In genomic region chr4:95160465-95160864, GRCm38 (mm10) we compare ENCODE assay signal across 8 mouse cellular contexts.
A peak's percentile ranks its signal among the peaks of the same experiment; 100 is the strongest.
DNase-seq lines count a peak whose midpoint lies in the region; ATAC-seq and TF ChIP-seq lines count a peak whose summit lies in the region.

No protein-coding gene starts in this region.

- TF ChIP-seq CTCF in heart, adult 2 months (IDR thresholded peaks at IDR 0.05), result no peak
- TF ChIP-seq CTCF in ES-Bruce4 (IDR thresholded peaks at IDR 0.05; ENCODE audit: low read depth, low read length), result no peak

- H3K27me3 ChIP-seq in heart, adult 2 months (ENCODE audit: control insufficient read depth, insufficient read depth, low read length), result no peaks in the 10 kb centered on the region
- H3K27me3 ChIP-seq in ES-Bruce4 (ENCODE audit: control insufficient read depth, insufficient read depth, low read length, poor library complexity, severe bottlenecking), result no peaks in the 10 kb centered on the region
- no peaks in the 10 kb centered on the region for H3K27me3 ChIP-seq in heart, embryonic 16.5 days (ENCODE audit: control insufficient read depth, insufficient read depth, low read length)

- peak overlapping the region; percentile 57 for H3K4me2 ChIP-seq in heart, embryonic 16.5 days (ENCODE audit: low read depth, low read length)

- H3K4me3 ChIP-seq in heart, adult 2 months, result peak overlapping the region; percentile 50
- H3K4me3 ChIP-seq in ES-Bruce4 (ENCODE audit: low read depth, low read length) (peak overlapping the region; percentile 75; the same call in 1 of the 2 replicates), macrophage (ENCODE audit: inconsistent target) (peak overlapping the region; percentile 12; the same call in 1 of the 2 replicates)
- peak overlapping the region; percentile 52 for H3K4me3 ChIP-seq in heart, embryonic 16.5 days (ENCODE audit: low read length)

- peaks cover 3% of the 10 kb centered on the region for H3K36me3 ChIP-seq in heart, adult 2 months (ENCODE audit: control insufficient read depth, insufficient read depth, low read length)
- H3K36me3 ChIP-seq in ES-Bruce4 (ENCODE audit: control insufficient read depth, insufficient read depth, low read length, poor library complexity, severe bottlenecking) (no peaks in the 10 kb centered on the region), macrophage (ENCODE audit: inconsistent target) (no peaks in the 10 kb centered on the region)
- H3K36me3 ChIP-seq in heart, embryonic 16.5 days (ENCODE audit: control insufficient read depth, insufficient read depth), result no peaks in the 10 kb centered on the region

- peaks cover 18% of the 10 kb centered on the region for H3K4me1 ChIP-seq in heart, adult 2 months (ENCODE audit: control insufficient read depth, insufficient read depth, low read length)
- H3K4me1 ChIP-seq in ES-Bruce4 (ENCODE audit: control insufficient read depth, insufficient read depth, low read length), result peaks cover 4% of the 10 kb centered on the region
- peaks cover 31% of the 10 kb centered on the region for H3K4me1 ChIP-seq in heart, embryonic 16.5 days (ENCODE audit: control insufficient read depth, insufficient read depth, low read length)

- 52% methylated on average over 3 of the region's 3 CpGs for WGBS in heart, adult 2 months
- WGBS in heart, embryonic 16.5 days, result 78% methylated on average over 3 of the region's 3 CpGs
- WGBS in macrophage (ENCODE audit: missing documents), result 90% methylated on average over 3 of the region's 3 CpGs

- no peak for TF ChIP-seq EP300 in heart, adult 2 months (IDR thresholded peaks at IDR 0.05; ENCODE audit: insufficient read depth, low read depth, low read length)
- no peak for TF ChIP-seq EP300 in ES-Bruce4 (IDR thresholded peaks at IDR 0.05; ENCODE audit: insufficient read depth, low read depth, low read length)

- ATAC-seq in heart, embryonic 16.5 days (replicated peaks; ENCODE audit: extremely low read depth, insufficient read depth, low FRiP score), result no peak

- intact Hi-C loops in heart, adult 2 months (cut with DNase I), result loop anchor here (2.0 to 10.0 kb wide), 6 partner anchors 108 to 714 kb away; partner anchors contain the start of genes Fggy and Jun

- DNase-seq in heart, adult 2 months, result no peak
- no peak for DNase-seq in heart, adult 8-10 months (ENCODE audit: low spot score)
- no peak for DNase-seq in thymus, postnatal 25 days
- DNase-seq in left cerebral cortex, adult 11 months (ENCODE audit: low spot score), result no peak
- no peak for DNase-seq in MN1 (ENCODE audit: low spot score)

- peak overlapping the region; percentile 99 for H3K27ac ChIP-seq in heart, adult 2 months
- peak overlapping the region; percentile 64 for H3K27ac ChIP-seq in ES-Bruce4 (ENCODE audit: insufficient read depth, low read length)
- H3K27ac ChIP-seq in heart, embryonic 16.5 days (ENCODE audit: low read length), result peak overlapping the region; percentile 88
- H3K27ac ChIP-seq in macrophage, result peak overlapping the region; percentile 65

- no peak for TF ChIP-seq POLR2A in heart, adult 2 months (IDR thresholded peaks at IDR 0.05; ENCODE audit: insufficient read depth, low read depth, low read length)
- TF ChIP-seq POLR2A in ES-Bruce4 (IDR thresholded peaks at IDR 0.05; ENCODE audit: insufficient read depth, low read length), result no peak

- H3K79me2 ChIP-seq in heart, adult 2 months (replicated peaks; ENCODE audit: control insufficient read depth, insufficient read depth, low read length), result no peaks in the 10 kb centered on the region
- H3K79me2 ChIP-seq in macrophage (ENCODE audit: inconsistent target), result no peaks in the 10 kb centered on the region

- H3K9me3 ChIP-seq in ES-Bruce4 (replicated peaks; ENCODE audit: control insufficient read depth, insufficient read depth, low read length, poor library complexity, severe bottlenecking), result peaks cover 6% of the 10 kb centered on the region; the same call in 1 of the 2 replicates
- no peaks in the 10 kb centered on the region for H3K9me3 ChIP-seq in heart, embryonic 16.5 days (replicated peaks; ENCODE audit: control insufficient read depth, low read length)

- peak overlapping the region; percentile 87 for H3K9ac ChIP-seq in heart, adult 2 months (ENCODE audit: low read depth, low read length)
- peak overlapping the region; percentile 71 for H3K9ac ChIP-seq in ES-Bruce4 (ENCODE audit: low read depth, poor library complexity, severe bottlenecking)
- H3K9ac ChIP-seq in heart, embryonic 16.5 days (ENCODE audit: low read length), result peak overlapping the region; percentile 70

Comparison
In these comparisons a context has a peak if more than half of its experiments do, and no peak if none do; other contexts are left out.
1. H3K4me3 ChIP-seq: peak in every context shown above with its lines; median percentile 75 in ES-Bruce4; 52 in heart, embryonic 16.5 days; 50 in heart, adult 2 months; 12 in macrophage.